ENCODE assay signal across 24 mouse cellular contexts in the genomic region with DNA sequence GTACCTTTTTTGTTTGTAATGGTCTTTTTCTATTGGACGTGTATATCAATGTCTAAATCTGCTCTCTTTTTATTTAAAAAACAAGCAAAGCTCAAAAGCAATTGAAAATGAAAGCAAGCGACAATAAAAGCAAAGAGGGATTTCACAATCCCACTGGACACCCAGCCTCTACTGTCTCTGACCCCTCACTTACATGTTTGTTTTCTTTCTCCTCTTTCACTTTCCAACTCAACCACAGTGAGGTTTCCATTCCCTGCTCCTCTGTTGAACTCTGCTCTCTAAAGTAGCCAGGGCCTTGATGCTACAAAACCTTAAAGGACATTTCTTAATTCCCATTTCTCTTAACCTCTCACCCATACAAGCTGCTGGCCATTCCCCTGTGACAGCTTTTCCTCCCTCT.
DNase-seq lines count a peak whose midpoint lies in the region; ATAC-seq and TF ChIP-seq lines count a peak whose summit lies in the region.
"Had no signal": no experiment of that assay in that cellular context is flagged by ENCODE, and none has a peak within 500 bp of the region (broad histone marks: within the 10 kb centered on the region; RNA-seq: fewer than 3 reads in every experiment).

No protein-coding gene starts in this region.

- WGBS in liver, adult 2 months: 30% methylated on average over 2 of the region's 2 CpGs

- H3K27me3 ChIP-seq in liver, adult 2 months (ENCODE audit: control insufficient read depth, insufficient read depth, low read length): no peaks in the 10 kb centered on the region
- H3K27me3 ChIP-seq: CH12.LX; embryonic facial prominence, embryonic 15.5 days; forebrain, embryonic 15.5 days; hindbrain, embryonic 12.5 days had no signal

- H3K79me2 ChIP-seq in liver, adult 2 months (ENCODE audit: control insufficient read depth, insufficient read depth, low read length): no peaks in the 10 kb centered on the region

- peak; percentile 97 for ATAC-seq in granulocyte monocyte progenitor cell, adult 5-6 weeks (replicated peaks; ENCODE audit: poor library complexity, severe bottlenecking)
- ATAC-seq in erythroid progenitor cell, adult 5-6 weeks (replicated peaks; ENCODE audit: low FRiP score, poor library complexity, severe bottlenecking): no peak
- ATAC-seq: activated CD4-positive, CD25-positive, alpha-beta regulatory T cell, adult 4 months; forebrain, embryonic 15.5 days; hindbrain, embryonic 16.5 days; Patski had no signal

- DNase-seq in adrenal gland, postnatal 14 days: peak; percentile 3
- DNase-seq in adrenal gland, adult 2 months: no peak
- peak; percentile 68 for DNase-seq in liver, adult 2 months (ENCODE audit: extremely low read depth, low read depth, low spot score)
- no peak for DNase-seq in liver
- peak; percentile 15 for DNase-seq in skeletal muscle tissue, adult 2 months (ENCODE audit: low read depth, low spot score)
- no peak for DNase-seq in thymus, postnatal 36 days
- DNase-seq: adrenal gland, adult 8-10 months; cerebellum, adult 11-12 months; cerebellum, adult 9-10 months; cerebellum, postnatal 36 days; gastrocnemius, postnatal 36 days; heart, postnatal 10 days; heart, postnatal 4 days had no signal

- 0 out of 2 replicates have a peak, but pooled peaks cover 1% of the 10 kb centered on the region for H3K4me1 ChIP-seq in liver, adult 2 months (ENCODE audit: control insufficient read depth, insufficient read depth, low read length)
- H3K4me1 ChIP-seq: embryonic facial prominence, embryonic 15.5 days; forebrain, embryonic 15.5 days; heart, embryonic 10.5 days; hindbrain, embryonic 12.5 days had no signal

- H3K9ac ChIP-seq in liver, adult 2 months (ENCODE audit: low read depth, low read length): no peak overlapping the region
- H3K9ac ChIP-seq: embryonic facial prominence, embryonic 15.5 days; forebrain, embryonic 15.5 days; hindbrain, embryonic 12.5 days had no signal

- no peak overlapping the region for H3K27ac ChIP-seq in liver, adult 2 months (replicated peaks; ENCODE audit: insufficient read depth, low read depth, low read length)
- H3K27ac ChIP-seq: embryonic facial prominence, embryonic 15.5 days; forebrain, embryonic 15.5 days; heart, embryonic 10.5 days; hindbrain, embryonic 12.5 days had no signal

- no peak overlapping the region for H3K4me3 ChIP-seq in liver, adult 2 months (ENCODE audit: insufficient read depth, low read depth, low read length)
- H3K4me3 ChIP-seq: embryonic facial prominence, embryonic 15.5 days; erythroblast, embryonic 14.5 days; forebrain, embryonic 15.5 days; heart, embryonic 10.5 days; hindbrain, embryonic 12.5 days had no signal

- H3K36me3 ChIP-seq in liver, adult 2 months (ENCODE audit: control insufficient read depth, insufficient read depth, low read length): no peaks in the 10 kb centered on the region
- H3K36me3 ChIP-seq: embryonic facial prominence, embryonic 15.5 days; forebrain, embryonic 15.5 days; heart, embryonic 10.5 days; hindbrain, embryonic 12.5 days had no signal

- TF ChIP-seq POLR2A in liver, adult 2 months (IDR thresholded peaks at IDR 0.05; ENCODE audit: extremely low read depth, insufficient read depth, low read length): no peak

- TF ChIP-seq CTCF in liver, adult 2 months (IDR thresholded peaks at IDR 0.05; ENCODE audit: low read depth, low read length): no peak

Comparison
In these comparisons a context has a peak if more than half of its experiments do, and no peak if none do; other contexts are left out.
1. DNase-seq: peak in adrenal gland, postnatal 14 days (single experiment), liver, adult 2 months (single experiment) and skeletal muscle tissue, adult 2 months (single experiment); none in adrenal gland, adult 2 months (single experiment), liver (single experiment) and thymus, postnatal 36 days (0 of 2).